Mouse (Mus musculus) erythroblast, embryonic 14.5 days (primary cell): ENCODE results near the gene B230219D22Rik. TPM values are rescaled to one million over a fixed set of nuclear protein-coding genes. Genes with fewer than 3 reads are reported as not detected.

ENCODE experiments used
- H3K27me3 ChIP-seq: 2 replicates; pipeline ENCODE4 v1.6.1; 2012; ENCODE audit warnings: inconsistent platforms; ENCODE audit not compliant: control insufficient read depth
- H3K36me3 ChIP-seq: 2 replicates; pipeline ENCODE4 v1.6.1; 2012; ENCODE audit warnings: mild to moderate bottlenecking, inconsistent platforms; ENCODE audit not compliant: control insufficient read depth
- H3K4me1 ChIP-seq: 2 replicates; pipeline ENCODE4 v1.6.1; 2012; ENCODE audit warnings: inconsistent platforms; ENCODE audit not compliant: control insufficient read depth
- H3K4me3 ChIP-seq: replicated peaks from 2 replicates; pipeline ENCODE3; 2012; ENCODE audit warnings: moderate library complexity, mild to moderate bottlenecking, inconsistent platforms
- H3K9me3 ChIP-seq: 2 replicates; pipeline ENCODE4 v1.6.1; 2012; ENCODE audit warnings: low read length, inconsistent platforms, mixed read lengths; ENCODE audit not compliant: control insufficient read depth
- GATA1 ChIP-seq: IDR thresholded peaks from 2 replicates; pipeline ENCODE4 v1.6.1; 2012; ENCODE audit warnings: low read length, inconsistent platforms, mixed read lengths
- TAL1 ChIP-seq: IDR thresholded peaks from 3 replicates; pipeline ENCODE4 v1.6.1; 2012; ENCODE audit warnings: low read length, inconsistent platforms, mixed read lengths
- polyA plus RNA-seq: library from polyadenylated mRNA; stranded (reverse); fragments of >175 nt; gene quantifications from 2 replicates; pipeline ENCODE4 v1.2.3, GENCODE M21; 2012

B230219D22Rik gene
- polyA plus RNA-seq, 1 experiment: 0.18 TPM

DNA sequence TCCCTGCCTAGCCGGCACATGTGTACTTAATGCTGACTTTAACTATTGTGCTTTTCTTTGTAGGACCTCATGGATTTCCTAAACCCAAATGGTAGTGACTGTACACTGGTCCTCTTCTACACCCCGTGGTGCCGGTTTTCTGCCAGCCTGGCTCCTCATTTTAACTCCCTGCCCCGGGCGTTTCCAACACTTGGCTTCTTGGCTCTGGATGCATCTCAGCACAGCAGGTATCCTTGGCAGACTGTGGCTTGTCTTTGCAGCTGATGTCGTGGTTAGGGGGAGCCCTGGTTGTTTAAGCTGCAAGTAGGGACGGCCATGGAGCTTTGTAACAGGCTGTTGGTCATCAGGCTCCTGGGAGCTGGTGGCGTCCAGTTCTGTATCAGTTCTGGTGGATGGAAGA lies 28.6 kb downstream of the B230219D22Rik start:
- H3K9me3 ChIP-seq: no peaks in the 10 kb centered on the region
- TF ChIP-seq GATA1: no peak
- TF ChIP-seq TAL1: no peak
- peaks cover 7% of the 10 kb centered on the region for H3K4me1 ChIP-seq
- peaks cover 42% of the 10 kb centered on the region for H3K36me3 ChIP-seq
- H3K4me3 ChIP-seq: no peak overlapping the region
- no peaks in the 10 kb centered on the region for H3K27me3 ChIP-seq

DNA sequence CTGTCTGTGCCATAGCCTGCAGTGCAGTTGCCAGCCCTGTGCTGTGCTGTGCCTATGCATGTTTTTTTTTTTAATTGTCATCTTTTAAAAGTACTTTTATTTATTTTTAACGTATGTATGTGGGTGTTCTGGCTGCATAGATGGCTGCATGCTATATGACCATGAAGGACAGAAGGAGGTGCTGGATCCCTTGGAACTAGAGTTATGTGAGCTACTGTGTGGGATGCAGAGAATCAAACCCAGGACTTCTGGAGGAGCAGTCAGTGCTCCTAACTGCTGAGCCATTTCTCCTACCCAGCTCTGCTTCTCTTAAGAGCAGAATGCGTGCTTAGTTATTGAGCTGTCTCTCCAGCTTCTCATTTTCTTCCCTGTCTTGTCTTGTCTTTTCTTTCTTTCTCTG lies 29.1 kb downstream of the B230219D22Rik start:
- Histone ChIP-seq H3K36me3 (peaks cover 42% of the 10 kb centered on the region), H3K27me3 (no peaks in the 10 kb centered on the region), H3K4me1 (peaks cover 9% of the 10 kb centered on the region), H3K4me3 (no peak overlapping the region), H3K9me3 (no peaks in the 10 kb centered on the region)
- TF ChIP-seq GATA1 (no peak), TAL1 (no peak)

DNA sequence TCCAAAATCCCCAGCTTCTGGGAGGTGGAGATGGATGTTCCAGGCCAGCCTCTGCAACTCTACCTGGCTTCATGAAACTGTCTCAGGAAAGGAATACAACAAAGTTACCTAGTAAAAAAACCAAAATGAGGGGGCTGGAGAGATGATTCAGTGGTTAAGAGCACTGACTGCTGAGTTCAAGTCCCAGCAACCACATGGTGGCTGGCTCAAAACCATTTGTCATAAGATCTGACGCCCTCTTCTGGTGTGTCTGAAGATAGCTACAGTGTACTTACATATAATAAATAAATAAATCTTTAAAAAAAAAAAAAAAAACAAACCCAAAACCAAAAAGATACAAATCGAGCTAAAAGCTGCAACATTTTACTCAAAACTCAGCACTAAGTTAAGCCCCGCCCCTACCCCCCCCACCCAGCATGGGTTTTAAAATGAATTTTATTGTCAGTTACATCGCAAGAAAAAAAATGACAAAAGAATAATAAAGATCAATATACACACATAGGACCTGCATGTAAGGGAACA lies 33.7 kb downstream of the B230219D22Rik start:
- H3K36me3 ChIP-seq: peaks cover 13% of the 10 kb centered on the region
- H3K9me3 ChIP-seq: no peaks in the 10 kb centered on the region
- peaks cover 19% of the 10 kb centered on the region for H3K4me1 ChIP-seq
- TF ChIP-seq TAL1: no peak
- no peak for TF ChIP-seq GATA1
- H3K4me3 ChIP-seq: peak overlapping the region; percentile 86
- no peaks in the 10 kb centered on the region for H3K27me3 ChIP-seq

DNA sequence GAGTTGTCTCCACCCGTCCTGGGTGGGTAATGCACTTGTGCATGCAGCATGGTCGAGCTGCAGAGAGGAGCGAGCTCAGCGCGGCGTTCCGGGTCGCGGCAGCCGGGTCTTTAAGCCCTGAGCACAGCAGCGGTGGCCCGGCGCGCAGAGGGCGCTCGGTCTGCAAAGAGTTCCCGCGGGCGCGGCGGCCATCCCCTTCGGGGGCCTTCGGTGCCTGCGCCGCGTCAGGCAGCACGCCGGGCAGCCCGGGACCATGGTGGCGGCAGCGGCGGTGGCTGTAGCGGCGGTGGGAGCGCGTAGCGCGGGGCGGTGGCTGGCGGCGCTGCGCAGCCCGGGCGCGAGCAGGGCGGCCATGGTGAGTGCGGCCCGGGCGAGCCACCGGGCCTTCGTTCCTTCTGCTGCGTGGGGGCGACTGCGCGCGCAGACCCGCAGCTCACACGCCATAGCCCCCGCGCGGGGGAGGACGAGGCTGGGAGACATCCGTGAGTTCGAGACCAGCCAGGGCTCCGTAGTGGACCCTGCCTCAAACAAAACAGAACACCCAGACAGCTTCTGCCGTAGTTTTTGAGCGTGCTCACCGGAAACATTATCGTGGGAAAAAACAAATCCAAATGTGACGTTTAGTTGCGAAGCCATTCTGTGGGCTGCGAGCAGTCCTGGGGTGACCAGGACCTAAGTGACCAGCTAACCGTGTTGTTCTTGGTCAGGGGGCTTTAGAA lies 34.4 kb downstream of the B230219D22Rik start, which contains the start of gene Pcbd2:
Gene Pcbd2 (plus strand): TSS at position 249 of the 719 bp plus-strand sequence.
- TF ChIP-seq GATA1 (no peak), TAL1 (no peak)
- Histone ChIP-seq H3K27me3 (no peaks in the 10 kb centered on the region), H3K4me1 (peaks cover 22% of the 10 kb centered on the region), H3K36me3 (peaks cover 11% of the 10 kb centered on the region), H3K4me3 (peak within 1 kb of the TSS; percentile 86), H3K9me3 (no peaks in the 10 kb centered on the region)

DNA sequence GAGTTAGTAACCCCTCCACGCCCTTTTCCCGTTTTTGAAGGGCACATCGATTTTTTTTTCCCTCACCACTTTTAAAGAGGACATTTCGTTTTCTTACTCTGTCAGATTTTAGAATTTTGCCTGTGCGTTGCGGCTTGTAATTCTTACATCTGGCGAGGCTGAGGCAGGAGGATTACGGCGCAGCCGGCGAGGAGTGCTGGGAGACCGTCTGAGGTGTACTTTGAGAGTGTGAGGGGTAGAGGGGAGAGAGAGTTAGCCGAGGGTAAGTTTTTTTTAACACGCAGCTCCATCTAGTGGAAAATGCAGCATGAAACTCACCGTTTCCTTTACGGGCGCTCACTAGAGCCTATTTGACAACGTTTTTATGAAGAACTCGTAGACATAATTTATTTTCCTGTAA lies 34.9 kb downstream of the B230219D22Rik start:
- H3K4me3 ChIP-seq: peak overlapping the region; percentile 86
- H3K4me1 ChIP-seq: peaks cover 24% of the 10 kb centered on the region
- peaks cover 11% of the 10 kb centered on the region for H3K36me3 ChIP-seq
- H3K9me3 ChIP-seq: no peaks in the 10 kb centered on the region
- no peak for TF ChIP-seq TAL1
- no peak for TF ChIP-seq GATA1
- no peaks in the 10 kb centered on the region for H3K27me3 ChIP-seq

DNA sequence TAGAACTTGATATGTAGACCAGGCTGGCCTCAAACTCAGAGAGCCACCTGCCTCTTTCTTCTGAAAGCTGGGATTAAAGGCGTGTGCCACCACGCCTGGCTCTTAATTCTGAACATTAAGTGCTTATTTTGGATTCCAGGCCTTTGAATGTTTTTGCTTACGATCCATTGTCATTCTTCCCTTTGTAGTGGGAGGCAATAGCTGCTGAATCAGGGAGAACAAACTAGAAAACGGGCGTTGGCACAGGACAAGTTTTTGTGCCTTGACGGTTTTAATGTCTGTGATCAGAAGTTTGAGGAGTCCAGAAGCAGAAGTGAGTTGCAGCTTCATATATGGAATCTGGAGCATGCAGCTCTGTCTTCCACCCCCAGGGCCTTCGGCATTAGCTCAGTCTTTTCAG lies 37.8 kb downstream of the B230219D22Rik start:
- Histone ChIP-seq H3K27me3 (no peaks in the 10 kb centered on the region), H3K9me3 (no peaks in the 10 kb centered on the region), H3K4me3 (no peak overlapping the region), H3K4me1 (peaks cover 24% of the 10 kb centered on the region), H3K36me3 (peaks cover 12% of the 10 kb centered on the region)
- TF ChIP-seq GATA1 (no peak), TAL1 (no peak)

DNA sequence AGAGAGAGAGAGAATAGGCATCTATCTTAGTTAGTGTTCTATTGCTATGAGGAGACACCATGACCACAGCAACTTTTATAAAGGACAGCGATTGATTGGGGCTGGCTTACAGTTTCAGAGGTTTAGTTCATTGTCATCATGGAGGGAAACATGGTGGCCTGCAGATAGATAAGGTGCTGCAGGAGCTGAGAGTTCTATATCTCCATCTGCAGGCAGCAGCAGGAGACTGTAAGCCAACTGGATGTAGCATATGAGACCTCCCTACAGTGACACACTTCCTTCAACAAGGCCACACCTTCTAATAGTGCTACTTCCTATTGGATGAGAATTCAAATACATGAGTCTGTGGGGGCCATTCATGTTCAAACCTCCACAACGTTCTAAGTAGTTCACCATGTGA lies 39.2 kb downstream of the B230219D22Rik start:
- TF ChIP-seq TAL1 (no peak; the same call in 2 of the 3 replicates), GATA1 (no peak)
- no peaks in the 10 kb centered on the region for H3K27me3 ChIP-seq
- H3K4me1 ChIP-seq: peaks cover 16% of the 10 kb centered on the region
- no peak overlapping the region for H3K4me3 ChIP-seq
- H3K9me3 ChIP-seq: no peaks in the 10 kb centered on the region
- H3K36me3 ChIP-seq: peaks cover 14% of the 10 kb centered on the region

DNA sequence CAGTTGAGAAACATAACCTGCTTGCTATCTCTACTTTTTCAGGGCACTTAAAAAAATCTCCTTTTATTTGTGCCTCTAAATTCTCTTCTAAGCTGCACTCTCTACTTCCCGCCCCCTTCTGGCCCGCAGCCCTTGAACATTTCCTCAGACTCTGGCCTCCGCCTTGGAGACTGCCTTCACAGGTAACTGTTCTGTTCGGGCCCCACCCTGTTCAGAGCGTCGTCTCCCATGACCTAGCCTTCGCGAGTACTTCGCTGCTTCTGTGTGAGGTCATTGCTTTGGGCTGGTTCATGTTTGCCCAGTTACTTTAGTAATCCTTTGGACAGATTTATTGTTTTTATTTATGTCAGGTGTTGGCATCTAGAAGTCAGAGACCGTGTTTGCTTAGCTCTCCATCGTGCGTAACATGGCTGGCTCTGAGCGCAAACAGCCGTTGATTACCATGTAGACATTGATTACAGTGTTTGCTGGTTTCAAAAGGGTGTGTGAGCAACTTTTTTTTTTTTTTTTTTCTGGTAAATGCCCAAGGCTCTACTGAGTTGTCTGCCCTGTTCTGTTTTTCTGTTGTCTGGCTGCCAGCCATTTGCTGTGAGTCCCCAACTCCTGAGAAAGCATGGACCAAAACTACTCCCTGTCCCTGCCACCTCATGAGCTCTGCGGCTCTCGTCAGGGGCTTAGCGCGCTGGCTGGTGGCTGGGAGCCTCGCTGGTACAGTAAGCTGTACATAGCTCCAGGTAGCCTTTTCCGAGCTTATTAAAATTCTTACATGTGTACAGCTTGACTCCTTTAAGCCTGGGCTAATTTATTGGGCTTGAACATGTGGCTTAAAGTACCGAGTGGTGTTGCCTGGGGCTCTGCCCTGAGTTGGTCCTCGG lies 40.9 kb downstream of the B230219D22Rik start:
- TF ChIP-seq TAL1 (no peak), GATA1 (no peak)
- no peak overlapping the region for H3K4me3 ChIP-seq
- H3K27me3 ChIP-seq: no peaks in the 10 kb centered on the region
- peaks cover 7% of the 10 kb centered on the region for H3K4me1 ChIP-seq
- no peaks in the 10 kb centered on the region for H3K9me3 ChIP-seq
- H3K36me3 ChIP-seq: peaks cover 11% of the 10 kb centered on the region

DNA sequence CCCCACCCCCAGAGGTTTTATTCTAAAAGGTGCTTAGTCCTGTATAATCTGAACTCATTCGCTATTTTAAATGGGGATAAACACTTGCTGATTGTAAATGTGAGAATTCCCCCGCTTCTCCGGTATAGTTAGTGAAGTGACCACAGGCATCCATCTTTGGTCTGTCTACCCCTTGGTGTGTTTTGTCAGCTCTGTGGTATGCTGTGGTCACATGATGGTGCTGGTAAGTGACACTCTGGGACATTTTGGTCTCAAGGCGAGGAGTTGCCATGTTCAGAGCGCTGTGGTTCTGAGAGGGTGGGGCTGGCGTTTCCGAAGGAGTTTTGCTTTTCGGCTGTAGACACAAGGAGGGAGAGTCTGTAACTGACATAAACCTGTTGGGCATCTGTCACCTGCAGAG lies 45.0 kb downstream of the B230219D22Rik start:
- no peaks in the 10 kb centered on the region for H3K27me3 ChIP-seq
- no peaks in the 10 kb centered on the region; the same call in 1 of the 2 replicates for H3K4me1 ChIP-seq
- no peak overlapping the region for H3K4me3 ChIP-seq
- peaks cover 18% of the 10 kb centered on the region for H3K36me3 ChIP-seq
- H3K9me3 ChIP-seq: no peaks in the 10 kb centered on the region
- TF ChIP-seq GATA1: no peak
- no peak for TF ChIP-seq TAL1
